Mouse (Mus musculus): ENCODE measurements around the gene Tomm40l. TPM values are rescaled to one million over a fixed set of nuclear protein-coding genes. Genes with fewer than 3 reads are reported as not detected.

The Tomm40l gene
- polyA plus RNA-seq, 2 experiments, result 11.0 to 17.5 TPM

DNA sequence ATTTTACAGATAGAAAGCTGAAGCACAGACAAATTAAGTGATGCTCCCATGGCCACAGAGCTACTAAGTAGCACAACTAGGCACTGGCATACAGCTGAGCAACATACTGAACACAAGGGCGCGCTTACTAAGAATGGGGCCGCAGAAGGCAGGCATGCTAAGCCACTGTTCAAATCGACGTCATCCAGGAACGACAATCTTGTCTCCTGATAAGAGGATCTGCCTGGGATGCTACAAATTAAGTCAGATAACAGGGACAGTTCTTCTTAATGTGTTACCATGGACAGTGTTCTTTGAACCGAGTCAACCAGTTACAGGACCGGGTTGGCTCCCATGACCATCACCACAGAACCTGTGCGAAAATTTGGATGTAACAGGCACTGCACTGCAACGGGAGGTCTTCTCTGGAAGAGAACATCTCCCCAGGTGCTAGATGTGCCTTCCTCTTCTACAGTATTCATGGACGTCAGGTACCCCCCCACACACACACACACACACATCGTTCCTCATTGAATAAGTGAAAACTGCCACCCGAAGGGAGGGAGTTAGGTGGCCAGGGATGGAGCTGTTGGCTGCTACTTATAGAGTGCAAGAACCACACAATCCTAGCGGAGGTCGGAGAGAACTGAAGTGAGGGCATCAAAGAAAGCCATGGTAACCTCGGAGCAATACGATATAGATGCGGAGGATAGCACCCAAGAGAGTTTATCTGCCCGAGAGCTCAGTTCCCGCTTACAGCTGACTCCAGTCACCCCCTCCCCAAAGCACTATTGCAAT lies 27.1 kb downstream of the Tomm40l start:
- 8% methylated on average over 20 of the region's 20 CpGs for WGBS (ENCODE audit: insufficient replicate concordance)
- peaks cover 54% of the 10 kb centered on the region for H3K27me3 ChIP-seq (ENCODE audit: control insufficient read depth, insufficient read depth, low read length)
- H3K4me3 ChIP-seq (ENCODE audit: insufficient read depth in 1 of 2, low read depth in 2 of 2, low read length in 2 of 2), result peak overlapping the region; percentile 8 to 30
- ATAC-seq (ENCODE audit: insufficient read depth) (no peak), DNase-seq (ENCODE audit: low read depth in 3 of 3, low spot score in 3 of 3) (no peak)
- H3K4me1 ChIP-seq (replicated peaks; ENCODE audit: control insufficient read depth in 2 of 2, insufficient read depth in 2 of 2, low read length in 1 of 2), result 0 out of 4 replicates have a peak, but pooled peaks cover 0 to 6% of the 10 kb centered on the region in 2 experiments
- peak overlapping the region; percentile 48 for H3K4me2 ChIP-seq (ENCODE audit: low read depth)
- H3K27ac ChIP-seq, result no peak overlapping the region
- no peak overlapping the region for H3K9ac ChIP-seq (replicated peaks)
- TF ChIP-seq EP300 (IDR thresholded peaks at IDR 0.05; ENCODE audit: low read depth), result no peak
- TF ChIP-seq CTCF (IDR thresholded peaks at IDR 0.05; ENCODE audit: low read depth), result no peak
- no peaks in the 10 kb centered on the region for H3K9me3 ChIP-seq (ENCODE audit: control insufficient read depth, low read length)
- no peaks in the 10 kb centered on the region for H3K36me3 ChIP-seq (replicated peaks; ENCODE audit: control insufficient read depth, insufficient read depth, low read depth)

DNA sequence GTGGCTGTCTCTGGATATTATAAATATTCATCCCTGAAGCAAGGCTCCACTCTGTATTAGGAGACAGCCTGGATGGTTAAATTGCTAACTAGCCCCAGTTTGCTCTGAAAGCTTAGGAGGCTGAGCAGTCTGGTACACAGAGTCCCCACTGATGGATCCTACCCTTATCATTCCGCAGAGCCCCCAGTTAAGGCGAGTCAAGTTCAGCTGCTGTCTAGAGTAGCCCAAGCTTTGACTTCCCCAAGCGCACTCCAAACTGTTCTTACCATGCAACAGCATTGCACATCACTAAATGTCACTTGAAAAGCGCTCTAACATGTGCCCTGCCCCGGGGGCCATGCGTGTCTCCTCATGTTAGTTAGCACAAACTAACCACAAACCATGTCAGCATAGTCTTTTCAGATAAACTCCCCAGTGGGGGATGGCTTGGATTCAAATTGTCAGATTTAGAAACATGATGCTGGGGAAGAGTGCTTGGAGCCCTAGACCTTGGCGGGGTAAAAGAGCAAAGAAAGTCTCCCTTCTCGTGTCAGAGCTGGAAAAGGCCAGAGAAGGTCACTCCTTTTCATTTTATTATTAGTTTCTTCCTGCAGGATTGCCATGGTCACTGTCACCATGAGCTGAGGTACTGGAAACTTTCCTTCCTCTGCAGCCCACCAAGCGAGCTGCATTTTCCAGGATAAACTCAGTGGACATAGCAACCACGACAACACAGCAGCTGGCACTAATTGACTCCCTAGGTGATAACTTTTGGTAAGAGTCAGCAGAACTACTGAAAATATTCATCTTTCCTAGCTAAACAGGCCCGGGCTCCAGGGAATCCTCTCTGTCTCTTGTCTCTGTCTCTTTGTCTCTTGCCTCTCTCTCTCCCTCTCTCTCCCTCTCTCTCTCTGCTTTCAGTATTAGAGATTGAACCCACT lies 28.1 kb downstream of the Tomm40l start:
- H3K27me3 ChIP-seq (ENCODE audit: control insufficient read depth, insufficient read depth, low read length), result peaks cover 54% of the 10 kb centered on the region
- no peak overlapping the region for H3K4me2 ChIP-seq (ENCODE audit: low read depth)
- no peak overlapping the region for H3K27ac ChIP-seq
- DNase-seq (ENCODE audit: low read depth in 3 of 3, low spot score in 3 of 3) (no peak), ATAC-seq (ENCODE audit: insufficient read depth) (no peak)
- no peak overlapping the region for H3K9ac ChIP-seq (replicated peaks)
- no peak overlapping the region for H3K4me3 ChIP-seq (ENCODE audit: insufficient read depth in 1 of 2, low read depth in 2 of 2, low read length in 2 of 2)
- 24% methylated on average over 11 of the region's 11 CpGs for WGBS (ENCODE audit: insufficient replicate concordance)
- TF ChIP-seq EP300 (IDR thresholded peaks at IDR 0.05; ENCODE audit: low read depth) (no peak), CTCF (IDR thresholded peaks at IDR 0.05; ENCODE audit: low read depth) (no peak)
- peaks cover 0 to 10% of the 10 kb centered on the region in 2 experiments; a peak in 1 of 4 replicates for H3K4me1 ChIP-seq (replicated peaks; ENCODE audit: control insufficient read depth in 2 of 2, insufficient read depth in 2 of 2, low read length in 1 of 2)
- H3K36me3 ChIP-seq (replicated peaks; ENCODE audit: control insufficient read depth, insufficient read depth, low read depth), result no peaks in the 10 kb centered on the region
- no peaks in the 10 kb centered on the region for H3K9me3 ChIP-seq (ENCODE audit: control insufficient read depth, low read length)

DNA sequence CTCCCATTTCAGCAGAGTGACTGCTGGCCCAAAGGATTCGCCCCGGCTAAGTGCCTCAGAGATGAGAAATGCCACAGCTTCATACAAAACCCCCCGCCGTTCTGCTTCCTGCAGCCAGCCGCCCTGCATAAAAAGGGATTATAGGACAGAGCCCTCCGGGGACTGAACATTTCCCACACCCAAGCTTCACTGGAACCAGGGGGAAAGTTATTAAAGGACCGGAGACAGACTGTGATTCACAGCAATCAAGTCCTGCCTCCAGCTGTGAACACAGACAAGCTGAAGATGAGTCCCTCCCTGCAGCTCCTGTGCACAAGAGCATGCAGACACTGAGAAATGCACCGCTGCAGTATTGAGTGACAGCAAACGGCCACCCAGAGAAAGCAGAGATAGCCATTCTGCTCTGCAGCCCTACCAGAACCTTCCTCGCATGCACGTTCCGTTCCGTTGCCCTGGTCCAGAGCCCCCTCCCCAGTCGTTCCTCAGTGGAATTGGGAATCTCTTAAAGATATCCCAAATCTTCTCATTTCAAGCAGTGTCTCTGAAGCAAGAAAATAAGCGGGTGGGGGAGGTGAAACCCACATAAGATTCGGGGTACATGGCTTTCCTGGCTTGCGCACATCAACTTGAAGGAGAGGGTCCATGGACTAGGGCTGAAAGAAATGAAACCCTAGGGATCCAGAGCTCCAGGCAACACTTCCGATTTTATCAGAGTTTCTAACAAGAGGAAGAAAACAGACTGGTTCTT lies 29.0 kb downstream of the Tomm40l start:
- H3K27me3 ChIP-seq (ENCODE audit: control insufficient read depth, insufficient read depth, low read length), result peaks cover 54% of the 10 kb centered on the region
- no peak overlapping the region for H3K4me3 ChIP-seq (ENCODE audit: insufficient read depth in 1 of 2, low read depth in 2 of 2, low read length in 2 of 2)
- whole genome bisulfite sequencing (ENCODE audit: insufficient replicate concordance), result 6% methylated on average over 18 of the region's 18 CpGs
- H3K4me1 ChIP-seq (replicated peaks; ENCODE audit: control insufficient read depth in 2 of 2, insufficient read depth in 2 of 2, low read length in 1 of 2), result peaks cover 0 to 11% of the 10 kb centered on the region in 2 experiments; a peak in 1 of 4 replicates
- H3K4me2 ChIP-seq (ENCODE audit: low read depth), result no peak overlapping the region
- no peak for ATAC-seq (ENCODE audit: insufficient read depth)
- no peak for DNase-seq (ENCODE audit: low read depth in 3 of 3, low spot score in 3 of 3)
- TF ChIP-seq CTCF (IDR thresholded peaks at IDR 0.05; ENCODE audit: low read depth), result no peak
- no peak for TF ChIP-seq EP300 (IDR thresholded peaks at IDR 0.05; ENCODE audit: low read depth)
- H3K27ac ChIP-seq, result no peak overlapping the region
- no peak overlapping the region for H3K9ac ChIP-seq (replicated peaks)
- H3K9me3 ChIP-seq (ENCODE audit: control insufficient read depth, low read length), result no peaks in the 10 kb centered on the region
- H3K36me3 ChIP-seq (replicated peaks; ENCODE audit: control insufficient read depth, insufficient read depth, low read depth), result no peaks in the 10 kb centered on the region

DNA sequence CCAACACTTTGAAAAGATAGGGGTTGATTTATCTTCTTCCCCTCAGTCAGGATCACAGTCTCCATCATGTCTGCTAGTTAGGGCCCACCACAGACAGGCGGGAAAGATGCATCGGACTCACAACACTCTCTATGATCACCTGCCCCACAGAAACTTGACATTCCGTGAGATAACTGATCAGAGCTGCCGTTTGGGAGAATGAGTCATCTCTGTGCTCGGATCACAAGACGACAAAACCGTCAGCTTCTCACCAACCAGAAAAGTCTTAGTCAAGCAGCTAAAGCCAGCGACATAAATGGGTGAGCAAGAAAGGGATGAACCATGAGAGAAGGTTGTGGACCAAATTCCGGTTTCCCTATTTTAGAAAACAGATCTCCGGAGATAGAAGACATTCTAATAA lies 30.0 kb downstream of the Tomm40l start:
- Histone ChIP-seq H3K9me3 (ENCODE audit: control insufficient read depth, low read length) (no peaks in the 10 kb centered on the region), H3K4me1 (replicated peaks; ENCODE audit: control insufficient read depth in 2 of 2, insufficient read depth in 2 of 2, low read length in 1 of 2) (peaks cover 0 to 11% of the 10 kb centered on the region in 2 experiments; a peak in 1 of 4 replicates), H3K4me3 (ENCODE audit: insufficient read depth in 1 of 2, low read depth in 2 of 2, low read length in 2 of 2) (no peak overlapping the region), H3K36me3 (replicated peaks; ENCODE audit: control insufficient read depth, insufficient read depth, low read depth) (no peaks in the 10 kb centered on the region), H3K27me3 (ENCODE audit: control insufficient read depth, insufficient read depth, low read length) (peaks cover 51% of the 10 kb centered on the region), H3K4me2 (ENCODE audit: low read depth) (no peak overlapping the region), H3K27ac (no peak overlapping the region), H3K9ac (replicated peaks) (no peak overlapping the region)
- 38% methylated on average over 10 of the region's 10 CpGs for WGBS (ENCODE audit: insufficient replicate concordance)
- ATAC-seq (ENCODE audit: insufficient read depth) (no peak), DNase-seq (ENCODE audit: low read depth in 3 of 3, low spot score in 3 of 3) (no peak)
- TF ChIP-seq EP300 (IDR thresholded peaks at IDR 0.05; ENCODE audit: low read depth) (no peak), CTCF (IDR thresholded peaks at IDR 0.05; ENCODE audit: low read depth) (no peak)
